Mouse (Mus musculus) spleen, postnatal 36 days (tissue): ENCODE results near the gene Glyr1.

ENCODE experiments used
- DNase-seq, 2 experiments: peaks; one replicate each; pipeline ENCODE4 v3.0.0; 2022; ENCODE audit warnings: low spot score in 2 of 2, mixed read lengths in 1 of 2

Gene Glyr1

GRCm38 (mm10) chr16:5011285-5011684, 38.4 kb downstream of the Glyr1 start:
- DNase-seq, result peak; percentile 70 to 72

DNA sequence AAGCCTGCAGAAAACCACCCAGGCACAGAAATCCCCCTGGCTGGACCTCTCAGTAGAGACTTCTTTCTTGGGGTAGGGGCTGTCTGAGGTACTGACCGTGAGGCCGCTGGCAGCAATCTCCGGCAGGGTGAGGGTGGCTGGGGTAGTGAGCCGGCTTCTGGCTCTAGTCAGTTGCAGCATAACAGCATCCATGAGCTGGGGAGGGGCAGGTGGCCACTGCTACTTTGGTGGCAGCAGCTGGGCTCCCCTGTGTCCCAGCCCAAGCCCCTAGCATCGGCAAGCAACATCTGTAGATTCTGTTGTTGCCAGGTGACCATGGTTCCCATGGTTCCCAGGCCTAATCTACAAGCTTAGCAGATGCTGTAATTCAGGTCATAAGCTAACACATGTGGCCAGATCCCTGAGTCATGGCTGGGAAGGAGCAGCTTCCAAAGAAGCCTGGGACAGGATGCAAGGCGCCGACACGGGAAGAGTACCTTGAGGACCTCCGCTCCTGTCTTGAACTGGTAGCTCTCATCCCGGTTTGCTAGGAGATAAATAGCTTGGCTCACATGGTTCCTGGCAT, 39.2 kb downstream of the Glyr1 start:
- DNase-seq, result no peak

DNA sequence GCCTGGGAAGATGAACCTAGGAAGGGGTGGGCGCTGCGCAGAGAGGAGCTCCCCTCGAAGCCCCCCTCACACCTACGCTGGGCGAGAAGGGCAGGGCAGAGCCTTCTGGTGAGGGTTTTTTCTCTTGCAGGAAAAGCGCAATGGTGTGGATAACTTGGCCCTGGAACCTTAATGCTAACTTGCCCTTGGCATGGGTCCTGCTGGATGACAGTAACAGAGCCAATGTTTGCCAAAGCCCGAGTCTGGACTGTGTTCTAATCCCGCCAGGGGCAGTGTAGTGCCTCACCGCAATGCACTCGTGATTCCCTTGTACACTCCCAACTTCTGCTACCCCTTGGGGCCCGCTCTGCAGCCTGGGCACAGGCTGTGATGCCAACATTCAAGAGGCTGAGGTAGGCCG, 41.6 kb downstream of the Glyr1 start:
- DNase-seq, result no peak

DNA sequence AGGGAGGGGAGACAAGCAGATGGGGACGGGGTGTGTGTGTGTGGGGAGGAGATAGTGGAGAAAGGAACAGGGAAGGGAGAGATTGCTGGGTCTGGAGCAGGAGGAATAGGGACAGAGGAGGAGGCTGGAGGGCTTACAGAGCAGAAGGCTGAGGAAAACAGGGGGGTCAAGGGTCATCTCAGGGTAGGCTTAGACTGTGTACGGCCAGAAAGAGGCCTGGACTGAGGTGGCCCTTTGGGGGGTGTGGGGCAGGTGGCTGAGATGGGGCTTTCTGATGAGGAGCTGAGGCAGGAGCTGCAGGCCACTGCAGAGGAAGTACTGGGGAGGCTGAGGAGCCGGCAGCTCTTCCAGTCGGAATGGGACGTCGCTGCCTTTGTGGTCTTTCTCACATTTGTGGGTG, 42.2 kb downstream of the Glyr1 start:
- DNase-seq, result no peak

- no peak for DNase-seq
These were observed 42.6 kb downstream of the Glyr1 start, which contains the start of gene Smim22 for GRCm38 (mm10) chr16:5007067-5007466. Gene Smim22, plus strand, starts transcription at chr16:5007288.

- DNase-seq, result no peak
These were observed 49.1 kb downstream of the Glyr1 start for GRCm38 (mm10) chr16:5000611-5001010.

GRCm38 (mm10) chr16:4998984-4999383, 50.7 kb downstream of the Glyr1 start:
- DNase-seq, result no peak

GRCm38 (mm10) chr16:4997553-4997952, 52.1 kb downstream of the Glyr1 start, which contains the start of gene Sept12:
Gene Sept12, minus strand, starts transcription at chr16:4997852.
- DNase-seq, result no peak

- no peak for DNase-seq
These were observed 56.4 kb downstream of the Glyr1 start for GRCm38 (mm10) chr16:4993276-4993675.

DNA sequence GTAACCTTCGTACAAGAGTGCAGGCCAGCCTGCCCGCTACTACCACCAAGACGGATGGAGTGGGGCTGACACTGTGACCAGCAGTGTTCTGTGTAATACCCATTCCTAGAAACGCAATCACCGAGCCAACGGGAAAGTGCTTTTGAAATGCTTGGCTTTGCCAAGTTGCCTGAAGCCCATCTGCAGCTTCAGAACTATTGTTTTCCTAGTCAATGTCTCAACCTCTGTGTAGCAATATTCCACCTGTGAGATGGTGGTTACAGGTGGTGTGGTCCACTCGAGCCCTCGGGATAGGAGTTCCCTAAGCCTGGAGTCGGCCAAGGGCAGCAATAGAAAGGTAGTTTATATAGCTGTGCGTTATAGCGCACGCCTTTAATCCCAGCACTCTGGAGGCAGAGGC, 64.9 kb downstream of the Glyr1 start:
- no peak for DNase-seq

DNA sequence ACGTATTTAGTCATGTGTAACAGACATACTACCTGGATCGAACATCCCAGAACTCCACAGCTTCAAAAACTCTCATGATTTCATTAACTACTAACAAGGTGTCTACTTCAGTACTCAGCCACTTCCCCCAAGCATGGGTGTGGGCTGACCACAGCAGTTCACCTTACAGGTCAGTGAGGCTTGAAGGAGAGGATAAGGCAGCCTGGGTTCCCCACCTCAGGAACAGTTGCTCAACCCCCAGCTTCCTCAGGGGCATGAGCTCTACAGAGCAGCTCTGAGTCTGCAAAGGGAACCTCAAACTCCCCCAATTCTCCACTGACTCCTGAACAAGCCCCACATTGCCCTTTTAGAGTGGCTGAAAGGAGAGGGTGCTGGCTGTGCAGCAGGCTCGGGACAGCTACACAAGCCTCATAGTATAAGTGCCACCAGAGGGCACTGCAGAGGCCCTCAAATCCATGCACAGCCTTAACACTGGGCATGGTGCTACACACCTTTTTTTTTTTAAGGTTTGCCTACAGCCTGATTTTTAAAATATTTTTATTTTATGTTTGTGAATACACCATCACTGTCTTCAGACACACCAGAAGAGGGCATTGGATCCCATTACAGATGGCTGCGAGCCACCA, 69.8 kb downstream of the Glyr1 start:
- DNase-seq, result peak; percentile 14 to 21

DNA sequence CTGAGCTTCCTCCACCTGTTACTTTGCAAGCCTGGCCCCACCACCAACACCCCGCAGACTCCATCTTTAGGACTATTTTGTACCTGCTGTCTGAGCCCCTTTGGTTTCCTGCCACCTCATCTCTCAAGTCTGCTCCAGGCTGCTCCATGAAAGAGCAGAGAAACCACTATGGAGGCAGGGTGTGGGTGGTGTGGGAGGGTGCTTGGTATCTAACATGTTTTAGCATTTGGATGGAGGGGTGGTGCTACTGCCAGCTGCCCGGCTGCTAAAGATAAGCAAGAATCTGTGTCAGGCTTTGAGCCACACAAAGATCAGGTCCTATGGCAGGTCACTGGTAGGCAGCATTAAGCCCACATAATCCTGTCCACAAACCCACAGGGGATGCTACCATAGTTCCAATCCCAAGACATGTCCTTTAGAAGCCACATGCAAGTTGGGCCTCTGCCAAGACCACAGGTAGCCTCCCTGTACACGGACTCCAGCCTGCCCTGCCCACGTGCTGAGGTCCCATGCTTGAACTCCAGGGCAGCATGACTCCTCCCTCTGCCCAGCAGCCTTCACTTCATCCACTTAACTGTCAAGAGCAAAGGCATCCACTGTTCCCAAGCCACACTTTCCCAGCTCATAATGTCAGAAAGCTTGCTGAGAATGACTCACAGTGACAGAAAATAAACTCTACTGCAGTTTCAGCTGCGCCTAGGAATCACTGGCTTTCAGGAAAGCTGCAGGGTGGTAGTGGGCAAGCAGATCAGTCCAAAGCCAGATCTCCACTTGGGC, 71.2 kb downstream of the Glyr1 start:
- no peak for DNase-seq

DNA sequence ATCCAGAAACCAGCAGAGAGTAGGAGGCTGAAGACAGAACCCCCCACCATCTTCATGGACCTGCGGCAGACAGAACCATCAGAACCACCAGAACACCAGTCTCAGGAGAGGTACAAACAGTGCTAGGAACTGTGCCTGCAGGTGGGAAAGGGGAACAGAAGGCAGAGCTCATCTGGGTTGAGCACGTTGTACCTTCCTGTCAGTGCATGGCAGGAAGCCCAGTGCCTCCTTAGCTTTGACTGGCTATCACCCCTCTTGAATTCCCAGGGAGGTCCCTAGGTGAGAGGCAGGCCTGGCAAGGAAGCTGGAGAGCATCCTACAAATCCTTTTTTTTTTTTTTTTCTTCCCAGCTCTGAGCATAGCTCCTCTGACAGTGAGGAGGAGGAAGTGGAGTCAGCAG, 73.5 kb downstream of the Glyr1 start:
- no peak for DNase-seq

DNA sequence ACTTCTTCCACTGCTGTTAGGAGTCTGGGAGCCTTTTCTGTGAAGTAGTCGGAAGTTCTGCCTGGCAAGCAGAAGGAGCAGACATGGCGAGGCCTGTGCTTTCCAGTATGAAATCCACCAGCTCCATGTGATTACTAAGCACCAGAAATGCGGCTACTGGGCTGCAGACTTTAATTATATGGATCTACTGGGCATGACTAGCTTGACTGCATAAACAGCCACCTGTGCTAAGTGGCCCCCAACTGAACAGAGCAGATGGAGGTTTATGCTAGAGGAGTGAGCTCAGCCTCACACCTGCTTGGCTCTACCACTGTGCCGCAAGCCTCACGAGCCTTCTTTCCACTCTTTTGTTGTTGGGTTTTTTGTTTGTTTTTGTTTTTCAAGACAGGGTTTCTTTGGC, 75.1 kb downstream of the Glyr1 start:
- DNase-seq, result no peak

DNA sequence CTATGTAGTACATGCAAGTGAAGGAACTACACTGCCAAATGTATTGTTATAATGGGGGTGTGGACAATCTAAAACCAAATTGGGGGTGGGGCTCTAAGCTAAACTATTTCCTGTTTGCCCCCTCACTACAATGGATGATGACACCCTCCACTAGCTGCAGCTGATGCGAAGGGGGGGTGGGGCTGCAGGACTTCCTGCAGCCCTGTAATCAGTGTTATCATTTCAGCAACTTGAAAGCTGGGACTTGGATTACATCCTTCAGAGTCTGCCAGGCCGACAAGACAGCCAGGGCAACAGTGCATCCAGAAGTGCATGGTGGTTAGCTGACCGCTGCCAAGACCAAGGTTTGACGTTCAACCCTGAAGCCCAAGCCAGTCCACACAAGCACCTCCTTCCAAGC, 78.0 kb downstream of the Glyr1 start:
- DNase-seq, result peak; percentile 30 to 46

- DNase-seq, result peak; percentile 65 to 66
These were observed 80.4 kb downstream of the Glyr1 start for GRCm38 (mm10) chr16:4969055-4969843.

DNA sequence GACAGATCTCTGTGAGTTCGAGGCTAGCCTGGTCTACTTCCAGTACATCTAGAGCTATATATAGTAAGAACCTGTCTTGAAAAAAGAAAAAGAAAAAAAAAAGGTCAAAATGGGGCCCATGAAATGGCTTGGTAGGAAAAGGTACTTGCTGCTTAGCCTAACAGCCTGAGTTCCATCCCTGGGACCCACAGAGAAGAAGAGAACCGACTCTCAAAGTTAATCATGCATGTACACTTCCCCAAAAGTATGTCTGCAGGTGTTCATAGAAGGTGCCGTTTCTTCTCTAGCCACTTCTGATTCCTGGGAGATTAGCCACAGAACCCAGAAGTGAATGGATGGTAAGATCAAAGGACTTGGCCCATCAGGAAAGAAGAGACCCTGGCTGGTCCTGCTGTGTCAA, 81.2 kb downstream of the Glyr1 start:
- peak; percentile 17 to 23 for DNase-seq

DNA sequence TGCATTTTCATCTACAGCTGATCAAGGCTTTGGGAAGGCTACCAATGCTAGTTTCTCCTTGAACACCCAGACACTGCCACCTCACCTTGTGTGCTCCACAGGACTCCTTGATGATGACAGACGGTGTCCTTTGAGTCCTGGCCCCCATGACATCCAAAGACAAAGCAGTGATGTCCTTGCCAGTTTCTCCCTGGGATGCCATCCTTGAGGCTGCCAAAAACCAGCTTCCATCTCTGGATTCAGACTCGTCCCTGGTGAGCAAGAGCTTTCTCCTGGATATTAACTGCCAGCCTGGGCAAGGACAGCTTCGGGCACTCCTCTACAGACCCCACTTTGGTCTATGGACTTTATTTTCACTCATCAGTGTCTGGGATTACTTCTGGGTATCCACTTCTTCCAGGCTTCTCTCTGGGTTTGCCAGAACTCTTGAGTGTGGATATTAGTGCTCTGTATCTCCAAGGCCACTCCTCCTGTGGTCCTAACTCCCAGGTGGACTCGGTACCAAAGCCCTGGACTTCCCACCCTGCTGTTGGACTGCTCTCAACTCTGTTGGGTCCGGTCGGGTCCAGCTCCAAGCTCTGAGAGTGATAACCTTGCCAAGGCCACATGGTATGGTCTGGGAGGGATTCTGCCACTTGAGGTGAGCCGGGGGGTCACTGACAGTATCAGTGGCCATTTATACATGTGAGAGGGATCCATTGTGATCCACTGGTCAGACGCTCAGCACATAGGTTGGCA, 84.1 kb downstream of the Glyr1 start:
- no peak for DNase-seq

GRCm38 (mm10) chr16:4964731-4965391, 84.8 kb downstream of the Glyr1 start:
- no peak for DNase-seq
